Mouse (Mus musculus): ENCODE data around the gene Cfap99. TPM values are rescaled to one million over a fixed set of nuclear protein-coding genes. Genes with fewer than 3 reads are reported as not detected.

Cfap99 gene
- polyA plus RNA-seq, 1 experiment from 2014 or later: 0.15 TPM

- no peak overlapping the region for H3K9ac ChIP-seq
- no peak overlapping the region for H3K27ac ChIP-seq
- H3K27me3 ChIP-seq (ENCODE audit: control insufficient read depth, insufficient read depth, low read length): no peaks in the 10 kb centered on the region
- ATAC-seq (ENCODE audit: low FRiP score) (no peak), DNase-seq (ENCODE audit: low spot score) (no peak)
- no peaks in the 10 kb centered on the region for H3K9me3 ChIP-seq (ENCODE audit: control insufficient read depth, low read length)
- no peaks in the 10 kb centered on the region for H3K36me3 ChIP-seq (replicated peaks; ENCODE audit: control insufficient read depth, insufficient read depth)
- H3K4me3 ChIP-seq (replicated peaks; ENCODE audit: low read length): no peak overlapping the region
- 90% methylated on average over 10 of the region's 10 CpGs for WGBS
- no peaks in the 10 kb centered on the region for H3K4me1 ChIP-seq (replicated peaks; ENCODE audit: control insufficient read depth, insufficient read depth, low read length)
- H3K4me2 ChIP-seq (replicated peaks): no peak overlapping the region
Measured at GRCm38 (mm10) chr5:34274676-34275293, 13.6 kb upstream of the Cfap99 start.

GRCm38 (mm10) chr5:34276191-34276590 is 12.2 kb upstream of the Cfap99 start:
- H3K4me2 ChIP-seq (replicated peaks): no peak overlapping the region
- ATAC-seq (ENCODE audit: low FRiP score) (no peak), DNase-seq (ENCODE audit: low spot score) (no peak)
- H3K9ac ChIP-seq: no peak overlapping the region
- no peak overlapping the region for H3K27ac ChIP-seq
- H3K9me3 ChIP-seq (ENCODE audit: control insufficient read depth, low read length): no peaks in the 10 kb centered on the region
- H3K36me3 ChIP-seq (replicated peaks; ENCODE audit: control insufficient read depth, insufficient read depth): no peaks in the 10 kb centered on the region
- 80% methylated on average over 7 of the region's 7 CpGs for WGBS
- no peak overlapping the region for H3K4me3 ChIP-seq (replicated peaks; ENCODE audit: low read length)
- H3K27me3 ChIP-seq (ENCODE audit: control insufficient read depth, insufficient read depth, low read length): no peaks in the 10 kb centered on the region
- H3K4me1 ChIP-seq (replicated peaks; ENCODE audit: control insufficient read depth, insufficient read depth, low read length): no peaks in the 10 kb centered on the region

- 85% methylated on average over 6 of the region's 6 CpGs for WGBS
- H3K27me3 ChIP-seq (ENCODE audit: control insufficient read depth, insufficient read depth, low read length): no peaks in the 10 kb centered on the region
- H3K36me3 ChIP-seq (replicated peaks; ENCODE audit: control insufficient read depth, insufficient read depth): no peaks in the 10 kb centered on the region
- H3K4me1 ChIP-seq (replicated peaks; ENCODE audit: control insufficient read depth, insufficient read depth, low read length): no peaks in the 10 kb centered on the region
- no peak overlapping the region for H3K9ac ChIP-seq
- no peak for DNase-seq (ENCODE audit: low spot score)
- no peak overlapping the region for H3K4me2 ChIP-seq (replicated peaks)
- H3K4me3 ChIP-seq (replicated peaks; ENCODE audit: low read length): no peak overlapping the region
- ATAC-seq (ENCODE audit: low FRiP score): no peak
- H3K27ac ChIP-seq: no peak overlapping the region
- H3K9me3 ChIP-seq (ENCODE audit: control insufficient read depth, low read length): no peaks in the 10 kb centered on the region
Measured at GRCm38 (mm10) chr5:34276746-34277145, 11.7 kb upstream of the Cfap99 start.

- Histone ChIP-seq H3K4me3 (replicated peaks; ENCODE audit: low read length) (no peak overlapping the region), H3K36me3 (replicated peaks; ENCODE audit: control insufficient read depth, insufficient read depth) (no peaks in the 10 kb centered on the region), H3K27me3 (ENCODE audit: control insufficient read depth, insufficient read depth, low read length) (no peaks in the 10 kb centered on the region), H3K9me3 (ENCODE audit: control insufficient read depth, low read length) (no peaks in the 10 kb centered on the region), H3K27ac (no peak overlapping the region), H3K4me1 (replicated peaks; ENCODE audit: control insufficient read depth, insufficient read depth, low read length) (no peaks in the 10 kb centered on the region), H3K9ac (no peak overlapping the region), H3K4me2 (replicated peaks) (no peak overlapping the region)
- DNase-seq (ENCODE audit: low spot score): no peak
- 80% methylated on average over 4 of the region's 4 CpGs for WGBS
- ATAC-seq (ENCODE audit: low FRiP score): no peak
Measured at GRCm38 (mm10) chr5:34278058-34278457, 10.3 kb upstream of the Cfap99 start.

- H3K27ac ChIP-seq: no peak overlapping the region
- WGBS: 89% methylated on average over 9 of the region's 9 CpGs
- ATAC-seq (ENCODE audit: low FRiP score): no peak
- no peaks in the 10 kb centered on the region for H3K4me1 ChIP-seq (replicated peaks; ENCODE audit: control insufficient read depth, insufficient read depth, low read length)
- no peak overlapping the region for H3K4me2 ChIP-seq (replicated peaks)
- H3K36me3 ChIP-seq (replicated peaks; ENCODE audit: control insufficient read depth, insufficient read depth): no peaks in the 10 kb centered on the region
- no peak overlapping the region for H3K9ac ChIP-seq
- no peak for DNase-seq (ENCODE audit: low spot score)
- H3K9me3 ChIP-seq (ENCODE audit: control insufficient read depth, low read length): no peaks in the 10 kb centered on the region
- H3K4me3 ChIP-seq (replicated peaks; ENCODE audit: low read length): no peak overlapping the region
- H3K27me3 ChIP-seq (ENCODE audit: control insufficient read depth, insufficient read depth, low read length): no peaks in the 10 kb centered on the region
Measured at GRCm38 (mm10) chr5:34279214-34279613, 9.2 kb upstream of the Cfap99 start.

GRCm38 (mm10) chr5:34280976-34281375 is 7.4 kb upstream of the Cfap99 start:
- Histone ChIP-seq H3K9ac (no peak overlapping the region), H3K4me2 (replicated peaks) (no peak overlapping the region), H3K36me3 (replicated peaks; ENCODE audit: control insufficient read depth, insufficient read depth) (no peaks in the 10 kb centered on the region), H3K4me1 (replicated peaks; ENCODE audit: control insufficient read depth, insufficient read depth, low read length) (no peaks in the 10 kb centered on the region), H3K4me3 (replicated peaks; ENCODE audit: low read length) (no peak overlapping the region), H3K27me3 (ENCODE audit: control insufficient read depth, insufficient read depth, low read length) (peaks cover 9% of the 10 kb centered on the region), H3K9me3 (ENCODE audit: control insufficient read depth, low read length) (no peaks in the 10 kb centered on the region), H3K27ac (no peak overlapping the region)
- no peak for ATAC-seq (ENCODE audit: low FRiP score)
- no peak for DNase-seq (ENCODE audit: low spot score)
- WGBS: 84% methylated on average over 7 of the region's 7 CpGs

GRCm38 (mm10) chr5:34283355-34283754 is 5.0 kb upstream of the Cfap99 start:
- H3K27ac ChIP-seq: no peak overlapping the region
- H3K4me3 ChIP-seq (replicated peaks; ENCODE audit: low read length): no peak overlapping the region
- H3K4me2 ChIP-seq (replicated peaks): no peak overlapping the region

GRCm38 (mm10) chr5:34284156-34284750 is 4.1 kb upstream of the Cfap99 start:
- peaks cover 10% of the 10 kb centered on the region for H3K4me1 ChIP-seq (replicated peaks; ENCODE audit: control insufficient read depth, insufficient read depth, low read length)
- 57% methylated on average over 3 of the region's 3 CpGs for WGBS
- H3K27me3 ChIP-seq (ENCODE audit: control insufficient read depth, insufficient read depth, low read length): peaks cover 24% of the 10 kb centered on the region
- H3K9ac ChIP-seq: no peak overlapping the region
- H3K9me3 ChIP-seq (ENCODE audit: control insufficient read depth, low read length): no peaks in the 10 kb centered on the region
- H3K36me3 ChIP-seq (replicated peaks; ENCODE audit: control insufficient read depth, insufficient read depth): no peaks in the 10 kb centered on the region
- no peak overlapping the region for H3K4me2 ChIP-seq (replicated peaks)
- ATAC-seq (ENCODE audit: low FRiP score) (no peak), DNase-seq (ENCODE audit: low spot score) (no peak)
- no peak overlapping the region for H3K27ac ChIP-seq
- no peak overlapping the region for H3K4me3 ChIP-seq (replicated peaks; ENCODE audit: low read length)

More at GRCm38 (mm10) chr5:34283355-34283754, 5.0 kb upstream of the Cfap99 start:
- Histone ChIP-seq H3K9ac (no peak overlapping the region), H3K4me1 (replicated peaks; ENCODE audit: control insufficient read depth, insufficient read depth, low read length) (peaks cover 10% of the 10 kb centered on the region), H3K9me3 (ENCODE audit: control insufficient read depth, low read length) (no peaks in the 10 kb centered on the region), H3K36me3 (replicated peaks; ENCODE audit: control insufficient read depth, insufficient read depth) (no peaks in the 10 kb centered on the region), H3K27me3 (ENCODE audit: control insufficient read depth, insufficient read depth, low read length) (peaks cover 24% of the 10 kb centered on the region)
- DNase-seq (ENCODE audit: low spot score) (no peak), ATAC-seq (ENCODE audit: low FRiP score) (no peak)
- 87% methylated on average over 5 of the region's 5 CpGs for WGBS

- Histone ChIP-seq H3K4me2 (replicated peaks) (no peak overlapping the region), H3K27me3 (ENCODE audit: control insufficient read depth, insufficient read depth, low read length) (peaks cover 24% of the 10 kb centered on the region), H3K9ac (no peak overlapping the region), H3K9me3 (ENCODE audit: control insufficient read depth, low read length) (no peaks in the 10 kb centered on the region), H3K4me1 (replicated peaks; ENCODE audit: control insufficient read depth, insufficient read depth, low read length) (peaks cover 10% of the 10 kb centered on the region), H3K27ac (no peak overlapping the region), H3K4me3 (replicated peaks; ENCODE audit: low read length) (no peak overlapping the region), H3K36me3 (replicated peaks; ENCODE audit: control insufficient read depth, insufficient read depth) (no peaks in the 10 kb centered on the region)
- ATAC-seq (ENCODE audit: low FRiP score): no peak
- DNase-seq (ENCODE audit: low spot score): no peak
- 91% methylated on average over 2 of the region's 2 CpGs for WGBS
Measured at GRCm38 (mm10) chr5:34285285-34285684, 3.1 kb upstream of the Cfap99 start.
